Mouse (Mus musculus) liver, postnatal 0 days (tissue): ENCODE results near the gene Tmem72. TPM values are rescaled to one million over a fixed set of nuclear protein-coding genes. Genes with fewer than 3 reads are reported as not detected.

Experiments used
- ATAC-seq: fragments of 200-750 bp; cut with Nextera tagmentation; 2 replicates; pipeline ENCODE4 v1.8.0; 2017; ENCODE audit warnings: mild to moderate bottlenecking, moderate library complexity
- DNase-seq: peaks from one replicate; pipeline ENCODE4 v3.0.0-alpha.2; 2016
- H3K27ac ChIP-seq: fragments of 300-500 bp; sonication (generic); 2 replicates; pipeline ENCODE4 v1.5.1; 2014; ENCODE audit warnings: antibody characterized with exemption, moderate library complexity, mild to moderate bottlenecking, low read depth
- H3K27me3 ChIP-seq: fragments of 300-500 bp; sonication (generic); 2 replicates; pipeline ENCODE4 v1.6.1; 2014; ENCODE audit warnings: low read length, control low read depth, mixed read lengths; ENCODE audit not compliant: insufficient read depth
- H3K36me3 ChIP-seq: fragments of 300-500 bp; sonication (generic); replicated peaks from 2 replicates; pipeline ENCODE4 v1.6.1; 2014; ENCODE audit warnings: mild to moderate bottlenecking, control low read depth, low read length, moderate library complexity, mixed read lengths; ENCODE audit not compliant: insufficient read depth
- H3K4me1 ChIP-seq: fragments of 300-500 bp; sonication (generic); 2 replicates; pipeline ENCODE4 v1.6.1; 2014; ENCODE audit warnings: antibody characterized with exemption, mild to moderate bottlenecking, control low read depth; ENCODE audit not compliant: insufficient read depth
- H3K4me2 ChIP-seq: fragments of 300-500 bp; sonication (generic); 2 replicates; pipeline ENCODE4 v1.6.1; 2014; ENCODE audit warnings: low read depth, mild to moderate bottlenecking, low read length, moderate library complexity, mixed read lengths
- H3K4me3 ChIP-seq: fragments of 300-500 bp; sonication (generic); 2 replicates; pipeline ENCODE4 v1.5.1; 2014; ENCODE audit warnings: low read depth, low read length
- H3K9ac ChIP-seq: fragments of 300-500 bp; sonication (generic); replicated peaks from 2 replicates; pipeline ENCODE4 v1.6.1; 2014; ENCODE audit warnings: mild to moderate bottlenecking, moderate library complexity
- H3K9me3 ChIP-seq: fragments of 300-500 bp; sonication (generic); 2 replicates; pipeline ENCODE4 v1.6.1; 2016; ENCODE audit warnings: mild to moderate bottlenecking, control low read depth, low read length, mixed read lengths
- CTCF ChIP-seq: sonication (generic); IDR thresholded peaks from 2 replicates; pipeline ENCODE4 v1.5.1; 2016; ENCODE audit warnings: antibody characterized with exemption, low read depth
- EP300 ChIP-seq: IDR thresholded peaks from 2 replicates; pipeline ENCODE4 v1.6.1; 2016; ENCODE audit warnings: antibody characterized with exemption, low read depth, mild to moderate bottlenecking
- WGBS: fragments of 180-500 bp; shearing (Covaris S2); extraction: QIAGEN DNeasy Blood & Tissue Kit; methylation state at CpG from one replicate; pipeline ENCODE4 v1.1.7; 2014; ENCODE audit not compliant: insufficient replicate concordance; 5-methylcytosine and 5-hydroxymethylcytosine counted together
- polyA plus RNA-seq: library from polyadenylated mRNA; unstranded; fragments of >200 nt; fragmentation: Nextera tagmentation; extraction: Ambion mirVana; gene quantifications from 2 replicates; pipeline ENCODE4 v1.2.1, GENCODE M21; 2015

Gene Tmem72
- polyA plus RNA-seq, 1 experiment from 2014 or later = not detected

GRCm38 (mm10) chr6:116670144-116670543 is 46.6 kb downstream of the Tmem72 start:
- 52% methylated on average over 6 of the region's 6 CpGs for WGBS
- H3K27ac ChIP-seq = no peak overlapping the region
- peaks cover 13% of the 10 kb centered on the region for H3K4me1 ChIP-seq
- TF ChIP-seq CTCF (no peak), EP300 (no peak)
- no peaks in the 10 kb centered on the region for H3K27me3 ChIP-seq
- ATAC-seq (no peak), DNase-seq (peak; percentile 54)
- H3K9me3 ChIP-seq = no peaks in the 10 kb centered on the region
- H3K9ac ChIP-seq = no peak overlapping the region; the same call in 1 of the 2 replicates
- H3K4me3 ChIP-seq = no peak overlapping the region
- no peaks in the 10 kb centered on the region for H3K36me3 ChIP-seq
- H3K4me2 ChIP-seq = peak overlapping the region; percentile 75; the same call in 1 of the 2 replicates

GRCm38 (mm10) chr6:116668682-116669470 is 47.8 kb downstream of the Tmem72 start:
- 39% methylated on average over 11 of the region's 11 CpGs for WGBS

GRCm38 (mm10) chr6:116667382-116667781 is 49.3 kb downstream of the Tmem72 start:
- Histone ChIP-seq H3K27ac (no peak overlapping the region), H3K27me3 (no peaks in the 10 kb centered on the region), H3K4me2 (no peak overlapping the region), H3K9me3 (no peaks in the 10 kb centered on the region), H3K36me3 (no peaks in the 10 kb centered on the region), H3K4me3 (no peak overlapping the region), H3K9ac (no peak overlapping the region), H3K4me1 (peaks cover 10% of the 10 kb centered on the region)
- 57% methylated on average over 3 of the region's 3 CpGs for WGBS
- ATAC-seq (no peak), DNase-seq (no peak)
- TF ChIP-seq EP300 (no peak), CTCF (no peak)

More at GRCm38 (mm10) chr6:116668682-116669470, 47.8 kb downstream of the Tmem72 start:
- TF ChIP-seq EP300 = no peak
- no peak for TF ChIP-seq CTCF
- Histone ChIP-seq H3K36me3 (no peaks in the 10 kb centered on the region), H3K9ac (no peak overlapping the region), H3K27ac (no peak overlapping the region), H3K9me3 (no peaks in the 10 kb centered on the region), H3K27me3 (no peaks in the 10 kb centered on the region), H3K4me2 (no peak overlapping the region), H3K4me3 (no peak overlapping the region), H3K4me1 (peaks cover 13% of the 10 kb centered on the region)
- peak; percentile 56 for DNase-seq
- peak; percentile 47 for ATAC-seq

- no peak for TF ChIP-seq CTCF
- TF ChIP-seq EP300 = no peak
- WGBS = 68% methylated on average over 3 of the region's 3 CpGs
- Histone ChIP-seq H3K36me3 (no peaks in the 10 kb centered on the region), H3K27me3 (no peaks in the 10 kb centered on the region), H3K9me3 (no peaks in the 10 kb centered on the region), H3K9ac (no peak overlapping the region), H3K4me1 (peaks cover 10% of the 10 kb centered on the region), H3K4me3 (no peak overlapping the region), H3K4me2 (no peak overlapping the region), H3K27ac (no peak overlapping the region)
- DNase-seq (no peak), ATAC-seq (no peak)
Measured at GRCm38 (mm10) chr6:116666892-116667291, 49.8 kb downstream of the Tmem72 start.

GRCm38 (mm10) chr6:116666085-116666750 is 50.5 kb downstream of the Tmem72 start:
- no peak overlapping the region for H3K4me2 ChIP-seq
- H3K4me1 ChIP-seq = peaks cover 8% of the 10 kb centered on the region
- H3K4me3 ChIP-seq = no peak overlapping the region
- WGBS = 69% methylated on average over 12 of the region's 12 CpGs
- no peak overlapping the region for H3K9ac ChIP-seq
- no peak for TF ChIP-seq CTCF
- TF ChIP-seq EP300 = no peak
- no peaks in the 10 kb centered on the region for H3K27me3 ChIP-seq
- no peaks in the 10 kb centered on the region for H3K36me3 ChIP-seq
- no peaks in the 10 kb centered on the region for H3K9me3 ChIP-seq
- DNase-seq (no peak), ATAC-seq (no peak)
- H3K27ac ChIP-seq = no peak overlapping the region

GRCm38 (mm10) chr6:116664830-116665229 is 51.9 kb downstream of the Tmem72 start:
- Histone ChIP-seq H3K27me3 (no peaks in the 10 kb centered on the region), H3K4me1 (peaks cover 5% of the 10 kb centered on the region; the same call in 1 of the 2 replicates), H3K9me3 (no peaks in the 10 kb centered on the region), H3K4me2 (no peak overlapping the region), H3K4me3 (no peak overlapping the region), H3K27ac (0 out of 2 replicates have a peak overlapping the region, but pooled peaks have one; percentile 34), H3K36me3 (no peaks in the 10 kb centered on the region), H3K9ac (no peak overlapping the region)
- DNase-seq (no peak), ATAC-seq (no peak)
- TF ChIP-seq EP300 = no peak
- no peak for TF ChIP-seq CTCF
- 76% methylated on average over 3 of the region's 3 CpGs for WGBS
